19 mouse cellular contexts compared by ENCODE assay signal in genomic region chr2:180254436-180255209, GRCm38 (mm10). TPM values are rescaled to one million over a fixed set of nuclear protein-coding genes. Genes with fewer than 3 reads are reported as not detected.
"Had no signal": no experiment of that assay in that cellular context is flagged by ENCODE, and none has a peak within 500 bp of the region (broad histone marks: within the 10 kb centered on the region; RNA-seq: fewer than 3 reads in every experiment).

No protein-coding gene starts in this region.

- H3K4me2 ChIP-seq: limb, embryonic 15.5 days; liver, embryonic 12.5 days; lung, embryonic 14.5 days; midbrain, embryonic 13.5 days; neural tube, embryonic 15.5 days had no signal

- ATAC-seq: liver, embryonic 12.5 days; midbrain, embryonic 13.5 days had no signal

- H3K4me3 ChIP-seq: limb, embryonic 15.5 days; liver, embryonic 12.5 days; midbrain, embryonic 13.5 days; myocyte; neural tube, embryonic 15.5 days had no signal

- H3K9me3 ChIP-seq: limb, embryonic 15.5 days; liver, embryonic 12.5 days; midbrain, embryonic 13.5 days; neural tube, embryonic 15.5 days had no signal

- H3K27me3 ChIP-seq: limb, embryonic 15.5 days; liver, embryonic 12.5 days; midbrain, embryonic 13.5 days; neural tube, embryonic 15.5 days had no signal

- H3K27ac ChIP-seq: limb, embryonic 15.5 days; liver, embryonic 12.5 days; midbrain, embryonic 13.5 days; neural tube, embryonic 15.5 days had no signal

- H3K9ac ChIP-seq: limb, embryonic 15.5 days; liver, embryonic 12.5 days; lung, embryonic 14.5 days; midbrain, embryonic 13.5 days; neural tube, embryonic 15.5 days had no signal

- DNase-seq: kidney, adult 9 months; kidney, postnatal 14 days; lung, embryonic 14.5 days; lung, postnatal 10 days; lung, postnatal 4 days; right cerebral cortex, adult 18-20 months; right cerebral cortex, postnatal 25 days; thymus, postnatal 36 days had no signal

RNA-seq across cellular contexts. Expression of gene Rbbp8nl, which starts 35.1 kb away (rescaled TPM):
- total RNA-seq: layer of hippocampus, postnatal 25 days; left cerebral cortex, adult 8-10 months; left cerebral cortex, postnatal 25 days; megakaryocyte-erythroid progenitor cell, adult 5-6 weeks had no signal
- polyA plus RNA-seq: liver, embryonic 12.5 days; liver, embryonic 16.5 days; midbrain, embryonic 13.5 days; myocyte; neural tube, embryonic 11.5 days; neural tube, embryonic 15.5 days had no signal
